Mouse (Mus musculus) embryonic fibroblast, embryonic 13.5 days (primary cell): ENCODE measurements at regions not wholly inside any gene's neighbourhood (a gene's known extent, or its start where the extent isn't known, plus 50 kb on each side); places are given as distances from the start of the nearest gene placed in this dataset.

Experiments used
- CTCF ChIP-seq: IDR thresholded peaks from 2 replicates; pipeline ENCODE4 v1.5.1; 2011; ENCODE audit warnings: mild to moderate bottlenecking, control low read depth, low read length, moderate library complexity, borderline replicate concordance; ENCODE audit not compliant: insufficient read depth
- POLR2A ChIP-seq: IDR thresholded peaks from 2 replicates; pipeline ENCODE4 v1.6.1; 2011; ENCODE audit warnings: low read depth, mild to moderate bottlenecking, control low read depth, low read length, moderate library complexity

DNA sequence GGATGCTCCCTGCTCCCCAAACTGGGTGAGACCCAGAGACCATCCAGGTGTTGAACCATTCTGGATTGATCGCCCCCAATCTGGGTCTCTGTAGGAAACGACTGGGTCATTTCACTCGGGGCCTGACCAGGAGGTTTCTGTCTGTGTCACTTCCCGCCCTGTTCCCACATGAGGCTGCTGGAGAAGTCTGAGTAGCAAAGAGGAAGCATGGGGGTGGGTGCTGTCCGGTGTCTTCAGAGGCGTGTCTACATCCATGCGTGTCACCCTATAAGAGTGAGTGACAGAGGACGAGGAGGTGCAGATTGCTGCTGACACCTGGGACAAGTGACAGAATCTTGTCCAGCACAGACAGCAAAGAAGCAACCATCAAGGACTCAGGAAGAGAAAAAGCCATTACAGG, 164.7 kb downstream of the Sh3bp4 start:
- no peak for TF ChIP-seq POLR2A
- no peak for TF ChIP-seq CTCF
